Mouse (Mus musculus): ENCODE measurements around the gene Sema3e. TPM values are rescaled to one million over a fixed set of nuclear protein-coding genes. Genes with fewer than 3 reads are reported as not detected.

Gene Sema3e
- not detected for polyA plus RNA-seq (2014; fragmentation: Illumina TruSeq; extraction: RNeasy Lipid Tissue Mini Kit (QIAGEN cat#74804); ENCODE audit: low read depth, low replicate concordance)

DNA sequence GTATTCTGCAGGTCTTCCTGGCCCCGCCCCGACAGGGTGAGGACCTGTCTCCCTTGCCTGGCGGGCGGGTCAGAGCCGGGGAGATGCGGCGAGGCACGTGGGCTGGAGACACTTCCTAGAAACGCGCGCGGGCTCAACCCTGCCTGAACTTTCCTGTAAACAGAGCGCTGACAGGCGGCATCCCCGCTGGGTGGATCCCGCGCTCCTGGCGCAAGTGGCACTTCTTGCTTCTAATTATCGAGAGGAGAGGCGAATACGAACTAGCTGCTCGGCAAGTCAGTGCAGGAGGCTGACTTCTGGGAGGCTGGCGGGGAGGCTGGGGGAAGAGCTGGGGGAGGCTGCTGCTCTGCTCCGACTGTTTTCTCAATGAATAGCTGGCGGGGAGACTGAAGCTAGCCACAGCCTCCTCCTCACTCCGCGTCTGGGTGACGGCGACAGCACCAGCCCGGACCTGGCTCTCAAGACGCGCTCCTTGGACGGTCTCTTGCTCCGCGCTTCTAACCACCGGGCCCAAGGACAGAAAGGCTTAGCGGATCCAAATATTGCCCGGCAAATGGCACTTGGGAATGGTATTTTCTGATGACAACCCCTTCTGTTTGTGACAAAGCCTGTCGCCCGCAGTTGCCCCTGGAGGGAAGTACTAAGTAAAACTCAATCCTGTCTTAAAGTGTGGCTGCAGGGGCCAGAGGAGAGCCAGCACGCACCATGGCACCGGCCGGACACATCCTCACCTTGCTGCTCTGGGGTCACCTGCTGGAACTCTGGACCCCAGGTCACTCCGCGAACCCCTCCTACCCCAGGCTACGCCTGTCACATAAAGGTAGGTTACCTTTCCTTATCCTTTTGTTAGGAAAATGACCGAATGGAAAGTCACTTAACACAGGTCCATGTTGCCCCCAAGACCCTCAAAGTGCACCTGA lies at the start of gene Sema3e:
TSS of gene Sema3e (plus strand) at position 72 of the 920 bp plus-strand sequence.

Other genes with a start within 250 kb of the Sema3e start
- gene Speer3, start 233.7 kb upstream of the Sema3e start, polyA plus RNA-seq (2014; fragmentation: Illumina TruSeq; extraction: RNeasy Lipid Tissue Mini Kit (QIAGEN cat#74804); ENCODE audit: low read depth, low replicate concordance): not detected

Measured in liver, adult 10 weeks (tissue).